Mouse (Mus musculus): Measurements from ENCODE around the gene 2310030G06Rik. TPM values are rescaled to one million over a fixed set of nuclear protein-coding genes. Genes with fewer than 3 reads are reported as not detected.

The 2310030G06Rik gene
- 1 to 10 TPM; 1.7 to 2.5 TPM for total RNA-seq (2021)
- long read RNA-seq, experiment 1, partial matches to known transcripts: 0 of 3 reads
- long read RNA-seq, experiment 1, other reads (novel, unspliced or antisense): 3 of 3 reads
- long read RNA-seq, experiment 2, partial matches to known transcripts: 0 of 2 reads
- long read RNA-seq, experiment 2, other reads (novel, unspliced or antisense): 0 of 2 reads

DNA sequence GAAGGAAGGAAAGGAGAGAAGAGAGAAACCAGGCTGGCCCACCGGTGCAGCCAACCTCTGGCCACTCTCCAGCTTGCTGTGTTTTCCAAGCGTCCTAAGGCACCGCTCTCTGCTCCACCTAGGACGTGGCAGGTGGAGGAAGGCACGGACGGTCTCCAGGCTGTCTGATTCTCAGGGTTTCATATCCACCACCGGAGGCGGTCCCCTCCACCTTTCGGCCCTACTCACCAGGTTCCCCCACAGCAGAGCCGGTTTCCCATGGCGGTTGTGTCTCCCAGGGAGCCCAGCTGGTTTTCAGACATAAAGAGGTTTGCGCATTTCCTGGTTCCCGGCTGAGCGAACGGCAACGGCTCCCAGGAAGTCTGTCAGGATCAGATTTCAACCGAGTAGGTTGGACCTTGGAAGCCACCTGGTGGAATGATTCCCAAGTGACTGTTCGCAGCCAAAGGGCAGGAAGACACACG, at the start of gene 2310030G06Rik:
TSS of gene 2310030G06Rik (minus strand) at position 323 of the 464 bp plus-strand sequence.
- no peak for DNase-seq
- intact Hi-C loops (cut with DNase I; ENCODE audit: low total_unique reads): no loop called here

DNA sequence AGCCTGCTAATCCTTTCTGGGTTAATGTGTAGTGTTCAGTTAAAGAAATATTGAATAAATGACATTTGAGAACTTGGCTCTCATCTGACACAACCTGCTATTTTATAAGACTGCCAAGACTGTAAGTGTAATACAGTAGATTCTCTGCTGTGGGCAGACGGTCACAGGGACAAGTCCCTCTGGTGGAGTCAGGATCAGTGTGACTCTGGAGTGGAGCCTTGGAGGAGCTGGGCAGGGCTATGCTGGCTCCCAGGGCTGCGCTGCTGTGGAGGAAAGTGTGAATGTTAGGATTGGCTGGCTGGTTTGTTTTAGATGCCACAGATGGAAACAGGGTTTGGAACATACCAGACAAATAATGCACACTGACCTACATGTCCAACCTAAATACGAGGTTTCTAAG, 48.9 kb upstream of the 2310030G06Rik start:
- intact Hi-C loops (cut with DNase I; ENCODE audit: low total_unique reads): loop anchor here (10.0 kb wide), 1 partner anchor 360 kb away; no protein-coding TSS in a partner anchor
- DNase-seq: no peak

DNA sequence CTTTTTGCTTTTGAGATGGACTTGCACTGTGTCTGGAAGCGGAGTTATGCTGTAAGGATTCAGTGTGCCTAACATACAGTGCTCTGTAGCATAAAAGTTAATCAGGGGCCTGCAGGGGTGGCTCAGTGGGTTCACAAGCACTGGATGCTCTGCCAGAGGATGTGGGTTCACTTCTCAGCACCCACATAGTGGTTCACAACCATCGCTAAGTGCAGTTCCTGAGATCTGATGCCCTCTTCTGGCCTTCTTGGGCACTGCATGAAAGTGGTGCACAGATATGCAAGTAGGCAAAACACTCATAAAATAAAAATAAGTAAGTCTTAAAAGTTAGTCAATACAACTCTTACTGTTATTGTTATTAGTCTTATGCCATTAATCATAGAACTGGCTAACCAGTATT, 35.8 kb upstream of the 2310030G06Rik start:
- DNase-seq: no peak
- intact Hi-C loops (cut with DNase I; ENCODE audit: low total_unique reads): no loop called here

DNA sequence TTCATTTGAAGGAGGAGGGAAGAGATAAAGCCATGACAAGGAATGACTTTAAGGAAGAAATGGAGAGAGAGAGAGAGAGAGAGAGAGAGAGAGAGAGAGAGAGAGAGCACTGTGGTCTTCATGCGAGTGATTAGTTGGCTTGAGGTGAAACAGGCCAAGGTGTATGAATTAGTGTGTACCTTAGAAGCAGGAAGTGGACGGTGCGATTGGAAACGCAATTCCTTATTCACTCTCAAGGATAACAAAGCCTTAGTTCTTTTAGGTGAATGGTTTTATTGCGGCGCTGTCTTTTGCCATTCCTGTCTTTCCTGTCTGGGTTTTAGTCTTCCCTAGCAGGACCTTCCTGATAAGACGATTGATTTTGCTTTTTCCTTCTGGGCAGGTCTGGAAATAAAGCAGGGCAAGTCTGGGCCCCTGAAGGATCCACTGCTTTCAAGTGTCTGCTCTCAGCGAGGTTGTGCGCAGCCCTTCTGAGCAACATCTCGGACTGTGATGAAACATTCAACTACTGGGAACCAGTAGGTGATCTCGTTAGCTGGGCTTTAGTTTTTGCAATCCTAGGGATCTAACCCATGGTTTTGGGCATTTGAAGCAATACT, 29.9 kb upstream of the 2310030G06Rik start:
- intact Hi-C loops (cut with DNase I; ENCODE audit: low total_unique reads): no loop called here
- DNase-seq: no peak

DNA sequence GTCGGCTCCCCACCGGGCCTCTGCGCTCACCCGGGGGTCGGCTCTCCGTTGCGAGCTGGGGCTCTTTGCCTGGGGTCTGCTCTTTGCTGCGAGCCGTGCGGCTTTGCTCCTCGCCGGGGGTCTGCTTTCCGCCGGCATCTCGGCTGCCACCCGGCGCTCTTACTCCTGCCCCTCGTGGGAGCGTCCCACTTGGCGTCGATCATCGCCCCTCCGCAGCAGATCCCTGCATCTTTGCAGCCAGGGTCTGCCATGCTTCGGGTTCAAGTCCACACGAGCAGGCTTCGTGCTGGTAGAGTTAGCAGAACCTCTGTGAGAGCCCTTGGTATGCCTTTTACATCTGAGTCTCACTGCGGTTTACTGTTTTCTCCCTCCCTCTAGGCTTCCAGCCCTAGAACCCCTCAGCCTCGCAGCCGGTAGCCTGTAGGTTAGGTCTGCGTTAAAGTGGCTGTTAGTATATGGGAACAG, 29.4 kb upstream of the 2310030G06Rik start:
- intact Hi-C loops (cut with DNase I; ENCODE audit: low total_unique reads): no loop called here
- DNase-seq: no peak

DNA sequence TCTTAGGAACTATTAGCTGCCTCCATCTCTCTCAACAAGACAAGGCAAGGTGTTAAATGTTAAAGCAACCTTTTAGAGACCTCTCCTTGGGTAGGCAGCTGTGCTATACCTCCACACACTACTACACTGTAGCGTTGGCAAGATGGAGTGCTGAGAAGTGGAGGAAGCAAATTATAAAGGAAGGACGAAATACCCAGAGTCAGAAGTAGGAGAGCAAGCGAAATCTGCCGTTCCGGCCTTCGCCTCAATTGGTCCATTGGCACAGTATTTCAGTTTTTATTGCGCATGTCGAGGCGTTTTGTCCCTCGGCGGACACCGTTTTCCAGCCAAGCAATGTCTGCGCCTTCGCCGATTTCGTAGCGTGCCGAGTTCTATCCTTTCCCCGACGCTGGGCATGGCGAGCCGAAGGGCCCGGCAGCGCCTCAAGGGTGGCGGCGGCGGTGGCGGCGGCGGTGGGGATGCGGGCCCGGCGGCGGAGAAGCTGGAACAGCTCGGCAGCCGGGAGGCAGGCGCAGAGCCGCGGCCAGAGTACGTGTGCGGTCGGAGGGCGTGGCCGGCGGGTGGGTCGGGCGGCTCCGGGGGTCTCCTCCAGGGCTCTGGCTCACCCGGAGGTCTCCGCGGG, 28.8 kb upstream of the 2310030G06Rik start, which contains the start of the genes Alg9 and 1110032A03Rik:
TSS of gene Alg9 (plus strand) at position 29 of the 622 bp plus-strand sequence.
TSS of gene 1110032A03Rik (minus strand) at position 530 of the 622 bp plus-strand sequence.
- intact Hi-C loops (cut with DNase I; ENCODE audit: low total_unique reads): no loop called here
- peak; percentile 84 for DNase-seq

DNA sequence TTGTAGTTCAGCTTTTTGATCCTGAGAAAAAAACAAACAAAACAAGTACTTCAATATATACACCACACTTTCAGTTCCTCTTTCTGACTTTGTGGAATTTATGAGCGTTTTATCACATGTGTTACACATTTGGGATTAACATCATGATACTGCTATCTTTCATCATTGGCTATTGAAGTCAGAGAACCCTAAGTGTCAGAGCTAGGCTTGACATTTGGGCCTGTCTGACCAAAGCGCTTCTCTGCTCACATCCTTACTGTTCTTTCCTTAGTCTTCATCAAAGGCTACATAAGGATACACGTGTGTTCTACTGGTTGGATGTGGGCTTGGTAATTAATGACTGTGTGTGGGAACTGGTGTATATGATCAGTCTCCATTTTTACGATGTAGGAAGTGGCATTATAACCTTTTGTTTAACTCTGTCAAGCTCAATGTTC, 27.7 kb upstream of the 2310030G06Rik start:
- intact Hi-C loops (cut with DNase I; ENCODE audit: low total_unique reads): no loop called here
- no peak for DNase-seq

DNA sequence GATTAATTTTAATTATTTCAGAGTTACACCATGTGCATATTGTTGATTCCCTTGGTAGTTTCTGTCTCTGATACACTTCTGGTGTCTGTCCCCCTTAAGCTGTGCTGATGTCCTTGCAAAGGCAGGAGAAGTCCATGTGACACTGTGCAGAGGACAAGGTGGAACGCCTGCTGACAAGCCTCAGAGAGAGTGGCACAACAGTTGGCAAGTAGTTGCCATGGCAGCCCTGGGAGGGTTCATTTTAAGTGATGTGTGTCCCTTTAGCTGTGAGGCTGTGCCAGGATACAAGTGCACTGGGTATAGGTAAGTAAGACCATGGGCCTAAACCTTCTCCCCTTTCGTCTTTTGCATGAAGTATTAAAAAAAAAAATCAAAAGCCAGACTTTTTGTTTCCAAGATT, 23.7 kb upstream of the 2310030G06Rik start:
- DNase-seq: no peak
- intact Hi-C loops (cut with DNase I; ENCODE audit: low total_unique reads): no loop called here

DNA sequence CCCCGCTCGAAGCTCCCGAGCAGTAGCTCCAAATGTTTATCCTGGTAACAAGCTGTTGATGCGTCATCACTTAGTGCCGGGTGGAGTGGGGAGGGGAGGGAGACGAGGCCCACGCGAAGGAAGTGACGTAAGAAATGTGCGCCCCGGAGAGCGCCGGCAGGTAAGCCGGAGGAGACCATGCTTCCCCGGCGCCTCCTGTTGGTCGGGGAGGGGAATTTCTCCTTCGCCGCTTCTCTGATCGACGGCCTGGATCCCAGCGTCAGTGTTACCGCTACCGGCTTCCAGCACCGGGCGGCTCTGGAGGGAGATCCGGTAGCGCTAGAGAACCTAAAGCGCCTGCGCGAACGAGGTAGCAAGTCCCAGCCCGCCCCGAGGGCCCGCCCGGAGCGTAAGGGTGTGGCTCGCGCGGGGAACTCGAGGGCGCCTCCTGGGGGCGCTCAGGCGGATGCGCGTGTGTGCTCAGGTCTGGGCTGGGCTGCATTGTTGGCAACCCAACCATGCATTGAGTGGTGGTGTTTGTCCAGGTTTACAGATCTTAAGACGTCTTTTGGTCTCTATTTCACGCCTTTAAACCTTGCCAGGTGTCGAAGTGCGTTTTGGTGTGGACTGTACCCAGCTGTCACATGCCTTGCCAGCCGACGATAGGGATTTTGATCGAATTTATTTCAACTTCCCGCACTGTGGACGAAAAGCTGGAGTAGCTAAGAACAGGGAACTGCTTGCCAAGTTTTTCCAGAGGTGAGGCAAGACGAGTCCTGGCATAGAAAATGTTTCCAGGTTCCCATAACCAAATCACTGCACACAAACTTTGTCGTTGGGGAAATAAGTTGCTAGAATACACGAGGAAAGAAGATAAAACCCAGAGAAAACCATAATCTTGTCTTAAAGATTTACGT, 22.0 kb upstream of the 2310030G06Rik start, which contains the start of gene Fdxacb1:
TSS of gene Fdxacb1 (plus strand) at position 130 of the 896 bp plus-strand sequence.
- peak; percentile 97 for DNase-seq
- intact Hi-C loops (cut with DNase I; ENCODE audit: low total_unique reads): loop anchor here (10.0 kb wide), 1 partner anchor 54 kb away; no protein-coding TSS in a partner anchor

DNA sequence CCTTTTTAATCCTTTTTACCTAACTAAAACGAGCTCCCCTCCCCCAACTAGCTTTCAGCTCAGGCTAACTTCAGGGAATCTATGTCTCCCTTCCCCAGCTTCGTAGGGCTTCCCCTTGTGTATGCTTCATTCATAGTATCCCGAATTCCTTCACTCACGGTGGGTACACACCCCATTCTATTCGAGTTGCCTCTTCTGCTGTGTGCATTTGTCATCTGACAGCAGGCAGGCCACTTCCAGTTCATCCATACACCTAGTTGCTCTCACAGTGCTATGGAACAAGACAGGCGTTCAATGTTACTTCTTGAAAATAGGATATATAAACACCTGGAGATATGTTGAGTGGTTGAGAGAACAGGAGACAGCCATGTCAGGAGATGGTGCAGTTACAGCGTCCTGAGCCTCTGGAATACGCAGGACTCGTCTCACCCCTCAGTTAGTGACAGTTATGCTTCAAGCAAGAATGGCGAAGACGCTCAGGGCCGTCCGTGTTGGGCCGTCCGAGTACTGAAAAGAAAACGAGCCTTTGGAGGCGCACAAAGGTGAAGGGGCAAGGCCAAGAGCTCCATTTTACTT, 21.3 kb upstream of the 2310030G06Rik start:
- intact Hi-C loops (cut with DNase I; ENCODE audit: low total_unique reads): loop anchor here (10.0 kb wide), 1 partner anchor 53 kb away; no protein-coding TSS in a partner anchor
- no peak for DNase-seq

DNA sequence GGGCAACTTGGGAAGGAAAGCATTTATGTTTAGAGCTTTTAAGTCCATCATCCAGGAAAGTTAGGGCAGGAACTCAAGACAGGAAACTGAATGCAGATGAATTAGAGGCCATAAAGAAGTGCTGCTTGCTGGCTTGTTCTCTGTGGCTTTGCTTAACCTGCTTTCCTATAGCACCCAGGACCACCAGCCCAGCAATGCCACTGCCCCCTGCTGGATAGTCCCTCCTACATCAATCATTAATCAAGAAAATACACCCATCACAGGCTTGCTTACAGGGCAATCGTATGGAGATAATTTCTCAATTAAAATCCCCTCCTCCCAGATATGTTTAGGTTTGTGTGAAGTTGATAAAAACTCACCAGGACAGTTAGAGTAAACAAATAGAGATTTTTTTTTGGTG, 17.0 kb upstream of the 2310030G06Rik start:
- intact Hi-C loops (cut with DNase I; ENCODE audit: low total_unique reads): loop anchor here (10.0 kb wide), 1 partner anchor 49 kb away; no protein-coding TSS in a partner anchor
- no peak for DNase-seq

DNA sequence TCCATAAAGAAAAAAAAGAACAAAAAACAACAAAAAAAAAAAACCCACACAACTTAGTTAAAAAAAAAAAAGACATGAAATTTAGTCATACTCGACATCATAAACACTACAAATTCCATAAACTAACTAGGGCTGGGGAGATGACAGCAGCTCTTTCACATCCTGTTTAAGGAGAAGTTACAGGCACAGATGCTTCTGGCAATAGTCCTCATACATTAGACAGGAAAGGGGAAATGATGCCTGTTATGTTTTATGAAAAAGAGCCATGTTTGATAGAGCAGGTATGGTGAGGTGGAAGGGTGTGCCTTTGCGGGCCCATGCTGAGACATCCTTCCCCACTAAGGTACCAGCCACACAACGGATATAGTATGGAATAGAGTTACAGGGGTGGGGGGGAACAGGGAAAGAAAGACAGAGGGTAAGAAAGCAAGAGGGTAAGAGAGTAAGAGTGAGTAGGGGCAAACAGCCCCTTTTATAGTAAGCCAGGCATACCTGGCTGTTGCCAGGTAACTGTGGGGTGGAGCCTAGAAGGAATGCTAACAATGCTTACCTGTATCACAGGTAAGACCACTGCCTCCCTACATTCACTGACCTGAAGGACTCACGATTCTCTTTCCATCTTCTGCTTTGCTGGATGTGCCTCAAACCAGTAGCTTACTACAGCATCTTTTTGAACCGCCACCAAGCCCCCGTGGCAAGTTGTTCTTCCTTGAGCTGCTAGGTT, 15.3 kb upstream of the 2310030G06Rik start:
- intact Hi-C loops (cut with DNase I; ENCODE audit: low total_unique reads): loop anchor here (10.0 kb wide), 1 partner anchor 47 kb away; no protein-coding TSS in a partner anchor
- DNase-seq: no peak

DNA sequence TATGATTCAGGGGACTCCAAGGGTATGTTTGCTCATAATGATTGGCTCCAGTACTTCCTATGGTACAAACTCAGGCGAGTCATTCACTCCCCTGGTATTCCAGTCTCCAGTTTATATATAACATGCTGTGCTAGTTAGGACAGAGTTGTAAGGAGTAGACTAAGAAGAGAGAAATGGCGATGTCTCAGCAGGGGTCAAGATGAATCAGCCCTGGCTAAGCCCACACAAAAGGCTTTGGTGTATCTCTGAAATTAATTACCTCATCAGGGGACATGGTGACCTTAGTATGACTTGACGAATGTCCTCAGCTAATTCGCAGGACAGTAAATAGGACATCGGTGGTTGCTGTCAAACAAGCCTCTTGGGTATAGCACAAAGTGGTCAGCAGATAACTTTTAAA, 10.4 kb upstream of the 2310030G06Rik start:
- no peak for DNase-seq
- intact Hi-C loops (cut with DNase I; ENCODE audit: low total_unique reads): no loop called here

DNA sequence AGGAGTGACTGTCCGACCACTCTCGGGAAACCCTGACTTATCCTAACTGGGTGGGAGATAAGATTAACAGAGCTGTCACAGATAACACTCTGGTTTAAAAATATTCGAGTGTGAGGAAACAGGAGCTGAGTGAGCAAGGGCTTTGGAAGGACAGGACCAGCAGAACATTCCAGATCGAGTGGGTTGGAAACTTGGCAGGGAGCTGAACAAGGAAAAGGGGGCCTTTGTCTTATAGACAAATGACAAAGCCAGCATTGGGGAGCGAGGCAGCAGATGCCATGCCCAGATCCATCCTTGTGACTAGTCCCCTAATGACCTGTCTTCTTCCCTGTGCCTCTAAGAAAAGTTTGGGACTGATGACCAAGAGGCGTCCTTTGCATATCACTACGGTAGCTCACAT, 7.6 kb upstream of the 2310030G06Rik start:
- intact Hi-C loops (cut with DNase I; ENCODE audit: low total_unique reads): no loop called here
- DNase-seq: no peak

DNA sequence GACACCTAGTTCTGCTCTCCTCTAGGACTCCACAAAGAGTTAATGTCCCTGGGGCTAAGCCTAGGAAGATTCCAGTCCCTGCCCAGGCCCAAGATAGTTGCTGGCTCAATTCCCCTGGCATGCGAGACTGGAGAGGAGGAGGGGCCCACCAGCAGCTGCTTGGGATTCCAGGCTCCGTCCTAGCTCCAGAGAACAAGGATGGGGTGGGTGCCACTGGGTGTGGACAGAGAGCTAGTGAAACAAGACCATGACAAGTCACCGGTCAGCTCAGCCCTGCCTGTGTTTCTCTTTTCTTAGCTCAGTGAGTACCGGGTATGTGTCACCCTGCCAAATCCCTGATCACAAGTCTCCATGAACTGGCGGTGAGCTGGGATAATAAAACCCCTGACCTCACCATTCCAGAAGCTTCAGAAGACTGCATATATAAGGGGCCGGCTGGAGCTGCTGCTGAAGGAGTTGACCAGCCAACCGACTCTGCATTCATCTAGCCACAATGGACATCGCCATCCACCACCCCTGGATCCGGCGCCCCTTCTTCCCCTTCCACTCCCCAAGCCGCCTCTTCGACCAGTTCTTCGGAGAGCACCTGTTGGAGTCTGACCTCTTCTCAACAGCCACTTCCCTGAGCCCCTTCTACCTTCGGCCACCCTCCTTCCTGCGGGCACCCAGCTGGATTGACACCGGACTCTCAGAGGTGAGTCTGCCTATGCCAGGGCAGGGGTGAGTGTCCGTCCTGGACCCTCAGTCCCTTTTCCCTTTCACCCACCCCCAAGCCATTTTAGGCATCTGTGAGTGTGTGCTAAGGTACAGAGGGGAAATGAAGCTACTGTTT, 6.7 kb upstream of the 2310030G06Rik start:
- intact Hi-C loops (cut with DNase I; ENCODE audit: low total_unique reads): no loop called here
- peak; percentile 96 for DNase-seq

DNA sequence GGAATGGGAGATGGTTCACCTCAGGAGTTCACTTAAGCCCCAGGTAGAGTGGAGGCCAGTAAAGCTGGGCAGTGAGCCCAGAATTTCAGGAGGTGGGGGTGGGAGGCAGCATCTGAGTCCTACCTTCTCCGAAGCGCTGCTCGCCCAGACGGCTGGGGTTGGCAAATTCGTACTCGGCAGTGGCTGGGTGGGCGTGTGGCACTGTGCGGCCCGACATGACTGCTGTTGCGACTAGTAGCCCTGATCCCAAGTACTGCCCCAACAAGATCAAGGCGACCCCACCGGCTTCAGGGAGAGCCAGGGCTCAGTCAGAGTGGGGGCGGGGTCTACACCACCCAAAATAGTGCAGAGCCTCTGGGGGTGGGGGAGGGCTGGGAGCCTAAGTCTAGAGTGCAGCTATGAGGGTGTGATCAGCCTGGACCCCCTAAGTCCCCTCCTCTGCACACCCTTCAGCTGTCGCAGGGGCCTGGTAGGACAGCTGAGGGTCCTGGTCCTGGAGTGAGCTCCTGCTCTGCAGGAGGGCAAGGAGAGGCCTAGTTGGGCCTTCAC, 5.8 kb upstream of the 2310030G06Rik start, which contains the start of gene Hspb2:
TSS of gene Hspb2 (minus strand) at position 301 of the 549 bp plus-strand sequence.
- intact Hi-C loops (cut with DNase I; ENCODE audit: low total_unique reads): no loop called here

DNA sequence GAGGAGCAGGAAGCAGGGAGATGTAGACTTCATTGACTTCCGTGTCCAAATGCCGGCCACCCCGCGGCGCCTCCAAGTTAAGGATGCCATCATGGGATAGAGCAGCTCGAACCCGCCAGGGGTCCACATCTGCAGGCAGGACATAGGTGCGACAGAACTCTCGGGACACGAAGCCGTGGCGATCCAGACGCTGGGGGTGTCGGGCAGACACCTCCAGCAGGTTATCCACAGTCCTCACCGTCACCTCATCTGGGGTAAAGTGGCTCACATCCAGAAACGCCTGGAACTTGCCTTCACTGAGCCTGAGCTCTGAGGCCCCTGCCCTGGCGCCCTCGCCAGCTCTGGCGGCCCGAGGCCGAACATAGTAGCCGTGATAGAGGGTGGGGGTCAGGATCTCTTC, 5.0 kb upstream of the 2310030G06Rik start, which contains the start of gene Cryab:
TSS of gene Cryab (plus strand) at position 3 of the 400 bp plus-strand sequence.
- DNase-seq: peak; percentile 14
- intact Hi-C loops (cut with DNase I; ENCODE audit: low total_unique reads): no loop called here

More for the DNA sequence above, 5.8 kb upstream of the 2310030G06Rik start, which contains the start of gene Hspb2:
- peak; percentile 64 for DNase-seq

Data from gastrocnemius, postnatal 14 days (tissue).